Mouse (Mus musculus): ENCODE measurements at regions not wholly inside any gene's neighbourhood (a gene's known extent, or its start where the extent isn't known, plus 50 kb on each side); places are given as distances from the start of the nearest gene placed in this dataset.

- TF ChIP-seq POLR2A (IDR thresholded peaks at IDR 0.05; ENCODE audit: borderline replicate concordance, extremely low read depth, insufficient read depth, insufficient read length, poor library complexity, severe bottlenecking) (no peak), CTCF (IDR thresholded peaks at IDR 0.05; ENCODE audit: borderline replicate concordance, extremely low read depth, insufficient read depth, insufficient read length) (no peak)
Observed at GRCm38 (mm10) chr13:97309411-97309810, 68.5 kb downstream of the Enc1 start.
